Mouse (Mus musculus) testis, adult 2 months (tissue): ENCODE data around the gene Trim66.

Experiments used
- CTCF ChIP-seq: fragments of 200-500 bp; IDR thresholded peaks from 2 replicates; pipeline ENCODE4 v1.5.1; 2012; ENCODE audit warnings: low read depth, mild to moderate bottlenecking, inconsistent platforms, low read length, moderate library complexity; ENCODE audit not compliant: control insufficient read depth, insufficient read depth, insufficient replicate concordance
- POLR2A ChIP-seq: fragments of 200-500 bp; IDR thresholded peaks from 2 replicates; pipeline ENCODE4 v1.6.1; 2012; ENCODE audit warnings: low read depth, mild to moderate bottlenecking, inconsistent platforms, low read length, moderate library complexity; ENCODE audit not compliant: control insufficient read depth

DNA sequence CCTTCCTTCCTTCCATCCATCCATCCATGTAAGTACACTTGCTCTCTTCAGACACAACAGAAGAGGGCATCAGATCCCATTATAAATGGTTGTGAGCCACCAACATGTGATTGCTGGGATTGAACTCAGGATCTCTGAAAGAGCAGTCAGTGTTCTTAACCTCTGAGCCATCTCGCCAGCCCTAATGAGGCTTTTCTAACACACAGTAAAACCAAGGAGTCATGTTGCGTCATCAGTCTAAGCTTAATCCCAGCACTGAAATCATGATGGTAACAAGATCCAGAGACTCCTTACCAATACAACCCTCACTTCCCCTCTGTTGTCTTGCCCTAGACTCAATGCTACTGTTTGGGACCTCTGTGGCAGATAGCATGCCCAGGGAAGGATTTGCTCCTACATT is 38.3 kb upstream of the Trim66 start:
- TF ChIP-seq POLR2A, result no peak
- TF ChIP-seq CTCF, result no peak
